Mouse (Mus musculus) urinary bladder, postnatal 25 days (tissue): ENCODE measurements at regions not wholly inside any gene's neighbourhood (a gene's known extent, or its start where the extent isn't known, plus 50 kb on each side); places are given as distances from the start of the nearest gene placed in this dataset.

Experiments
- DNase-seq: peaks from one replicate; pipeline ENCODE4 v3.0.0; 2022; ENCODE audit warnings: low spot score

- DNase-seq, result no peak
These were observed 364.0 kb downstream of the Cntnap4 start for GRCm38 (mm10) chr8:112933815-112934214.

GRCm38 (mm10) chr8:112935411-112935810, 365.6 kb downstream of the Cntnap4 start:
- DNase-seq, result no peak

- no peak for DNase-seq
These were observed 366.3 kb downstream of the Cntnap4 start for GRCm38 (mm10) chr8:112935897-112936719.

GRCm38 (mm10) chr8:112972418-112972817, 402.6 kb downstream of the Cntnap4 start:
- peak; percentile 62 for DNase-seq

GRCm38 (mm10) chr8:112975734-112976133, 405.9 kb downstream of the Cntnap4 start:
- no peak for DNase-seq

- DNase-seq, result no peak
These were observed 406.5 kb downstream of the Cntnap4 start for GRCm38 (mm10) chr8:112976312-112976711.

GRCm38 (mm10) chr8:112993781-112994180, 423.9 kb downstream of the Cntnap4 start:
- no peak for DNase-seq

- no peak for DNase-seq
These were observed 437.5 kb downstream of the Cntnap4 start for GRCm38 (mm10) chr8:113007356-113007755.

- no peak for DNase-seq
These were observed 459.0 kb downstream of the Cntnap4 start for GRCm38 (mm10) chr8:113028880-113029279.

- DNase-seq, result no peak
These were observed 482.1 kb downstream of the Cntnap4 start for GRCm38 (mm10) chr8:113051770-113052473.

GRCm38 (mm10) chr8:113065246-113066169, 495.7 kb downstream of the Cntnap4 start:
- DNase-seq, result no peak

- DNase-seq, result no peak
These were observed 496.4 kb downstream of the Cntnap4 start for GRCm38 (mm10) chr8:113066170-113066708.

GRCm38 (mm10) chr8:113083976-113084375, 514.1 kb downstream of the Cntnap4 start:
- DNase-seq, result no peak

GRCm38 (mm10) chr8:113087586-113087985, 517.7 kb downstream of the Cntnap4 start:
- no peak for DNase-seq

GRCm38 (mm10) chr8:113111665-113112064, 523.7 kb upstream of the Mon1b start:
- DNase-seq, result no peak

GRCm38 (mm10) chr8:113114165-113114700, 521.2 kb upstream of the Mon1b start:
- DNase-seq, result no peak

GRCm38 (mm10) chr8:113117241-113117640, 518.1 kb upstream of the Mon1b start:
- DNase-seq, result no peak

- DNase-seq, result no peak
These were observed 509.8 kb upstream of the Mon1b start for GRCm38 (mm10) chr8:113125586-113125985.

- no peak for DNase-seq
These were observed 498.0 kb upstream of the Mon1b start for GRCm38 (mm10) chr8:113137361-113137760.

- DNase-seq, result no peak
These were observed 495.4 kb upstream of the Mon1b start for GRCm38 (mm10) chr8:113140021-113140420.

GRCm38 (mm10) chr8:113141131-113141530, 494.3 kb upstream of the Mon1b start:
- no peak for DNase-seq

GRCm38 (mm10) chr8:113176591-113176990, 458.8 kb upstream of the Mon1b start:
- no peak for DNase-seq
